Comparison of ENCODE assay signal across 9 mouse cellular contexts in genomic region chr2:121169173-121169572, GRCm38 (mm10). TPM values are rescaled to one million over a fixed set of nuclear protein-coding genes. Genes with fewer than 3 reads are reported as not detected.
DNase-seq lines count a peak whose midpoint lies in the region; ATAC-seq and TF ChIP-seq lines count a peak whose summit lies in the region.
"Had no signal": no experiment of that assay in that cellular context is flagged by ENCODE, and none has a peak within 500 bp of the region (broad histone marks: within the 10 kb centered on the region; RNA-seq: fewer than 3 reads in every experiment).

No protein-coding gene starts in this region.

- peak overlapping the region; percentile 85 for H3K4me2 ChIP-seq in kidney, embryonic 15.5 days
- H3K4me2 ChIP-seq in embryonic facial prominence, embryonic 13.5 days = peak overlapping the region; percentile 77
- peak overlapping the region; percentile 89 for H3K4me2 ChIP-seq in hindbrain, postnatal 0 days (ENCODE audit: low read depth, low read length)
- peak overlapping the region; percentile 83 for H3K4me2 ChIP-seq in midbrain, embryonic 16.5 days (ENCODE audit: low read length)

- peaks cover 31% of the 10 kb centered on the region for H3K4me1 ChIP-seq in kidney, embryonic 15.5 days
- peaks cover 28% of the 10 kb centered on the region for H3K4me1 ChIP-seq in embryonic facial prominence, embryonic 13.5 days
- H3K4me1 ChIP-seq in hindbrain, postnatal 0 days (ENCODE audit: insufficient read depth, low read length) = peaks cover 13% of the 10 kb centered on the region
- peaks cover 28% of the 10 kb centered on the region for H3K4me1 ChIP-seq in midbrain, embryonic 16.5 days (ENCODE audit: control insufficient read depth, insufficient read depth, low read length)

- no peaks in the 10 kb centered on the region for H3K9me3 ChIP-seq in kidney, embryonic 15.5 days (replicated peaks)
- H3K9me3 ChIP-seq in embryonic facial prominence, embryonic 13.5 days = no peaks in the 10 kb centered on the region
- H3K9me3 ChIP-seq in hindbrain, postnatal 0 days (ENCODE audit: low read length) = no peaks in the 10 kb centered on the region
- H3K9me3 ChIP-seq in midbrain, embryonic 16.5 days (replicated peaks; ENCODE audit: control insufficient read depth, low read length, poor library complexity, severe bottlenecking) = no peaks in the 10 kb centered on the region

- H3K27ac ChIP-seq in kidney, embryonic 15.5 days = no peak overlapping the region
- H3K27ac ChIP-seq in embryonic facial prominence, embryonic 13.5 days = no peak overlapping the region
- no peak overlapping the region for H3K27ac ChIP-seq in hindbrain, postnatal 0 days
- no peak overlapping the region for H3K27ac ChIP-seq in midbrain, embryonic 16.5 days (ENCODE audit: low read length)

- H3K27me3 ChIP-seq in kidney, embryonic 15.5 days = no peaks in the 10 kb centered on the region
- no peaks in the 10 kb centered on the region for H3K27me3 ChIP-seq in embryonic facial prominence, embryonic 13.5 days
- no peaks in the 10 kb centered on the region for H3K27me3 ChIP-seq in hindbrain, postnatal 0 days (ENCODE audit: insufficient read depth, low read length)
- no peaks in the 10 kb centered on the region for H3K27me3 ChIP-seq in midbrain, embryonic 16.5 days (ENCODE audit: control insufficient read depth, insufficient read depth, low read depth, low read length)

- H3K36me3 ChIP-seq in kidney, embryonic 15.5 days = peaks cover 36% of the 10 kb centered on the region
- peaks cover 34% of the 10 kb centered on the region for H3K36me3 ChIP-seq in embryonic facial prominence, embryonic 13.5 days
- peaks cover 13% of the 10 kb centered on the region for H3K36me3 ChIP-seq in hindbrain, postnatal 0 days (ENCODE audit: insufficient read depth, low read length)
- H3K36me3 ChIP-seq in midbrain, embryonic 16.5 days (ENCODE audit: control insufficient read depth, insufficient read depth, low read length) = peaks cover 8% of the 10 kb centered on the region

- ATAC-seq in kidney, embryonic 15.5 days (replicated peaks; ENCODE audit: low FRiP score) = no peak
- ATAC-seq in embryonic facial prominence, embryonic 13.5 days (ENCODE audit: insufficient number of reproducible peaks, insufficient read depth, low FRiP score, low TSS enrichment, low read depth) = no peak
- no peak for ATAC-seq in hindbrain, postnatal 0 days
- ATAC-seq in midbrain, embryonic 16.5 days = no peak

- H3K4me3 ChIP-seq in kidney, embryonic 15.5 days (replicated peaks) = peak overlapping the region; percentile 93
- peak overlapping the region; percentile 90 for H3K4me3 ChIP-seq in embryonic facial prominence, embryonic 13.5 days
- H3K4me3 ChIP-seq in hindbrain, postnatal 0 days (ENCODE audit: low read length) = peak overlapping the region; percentile 17; the same call in 1 of the 2 replicates
- H3K4me3 ChIP-seq in midbrain, embryonic 16.5 days (ENCODE audit: low read depth, low read length) = no peak overlapping the region

- peak overlapping the region; percentile 80; the same call in 1 of the 2 replicates for H3K9ac ChIP-seq in kidney, embryonic 15.5 days
- peak overlapping the region; percentile 88 for H3K9ac ChIP-seq in embryonic facial prominence, embryonic 13.5 days
- peak overlapping the region; percentile 33 for H3K9ac ChIP-seq in hindbrain, postnatal 0 days (replicated peaks; ENCODE audit: low read length)
- peak overlapping the region; percentile 37 for H3K9ac ChIP-seq in midbrain, embryonic 16.5 days (ENCODE audit: low read depth, low read length)

- no peak for TF ChIP-seq CTCF in hindbrain, postnatal 0 days (IDR thresholded peaks at IDR 0.05; ENCODE audit: low read depth)

- 40% methylated on average over 4 of the region's 4 CpGs for WGBS in kidney, embryonic 15.5 days
- WGBS in embryonic facial prominence, embryonic 13.5 days = 57% methylated on average over 4 of the region's 4 CpGs
- 46% methylated on average over 4 of the region's 4 CpGs for WGBS in hindbrain, postnatal 0 days
- WGBS in midbrain, embryonic 16.5 days = 67% methylated on average over 4 of the region's 4 CpGs

- no peak for DNase-seq in kidney, adult 8-10 months
- DNase-seq in hindbrain, postnatal 0 days (ENCODE audit: low spot score) = no peak
- no peak for DNase-seq in urinary bladder, postnatal 4 days (ENCODE audit: low spot score in 2 of 2)
- no peak for DNase-seq in layer of hippocampus, adult 11-12 months (ENCODE audit: low spot score)
- no peak for DNase-seq in adrenal gland, adult 2 months

RNA-seq across cellular contexts. Expression of gene Tubgcp4, which starts 1.3 kb away (rescaled TPM):
- 57.2 and 57.6 TPM in 2 replicates for polyA plus RNA-seq in kidney, embryonic 15.5 days (2015; fragmentation: Nextera tagmentation; extraction: Ambion mirVana)
- 68.0 and 71.4 TPM in 2 replicates for polyA plus RNA-seq in embryonic facial prominence, embryonic 13.5 days (2015; fragmentation: Nextera tagmentation; extraction: Ambion mirVana)
- 20.2 and 33.6 TPM in 2 replicates for total RNA-seq in hindbrain, postnatal 0 days (2014; rRNA removed)
- 26.1 and 27.6 TPM in 2 replicates for polyA plus RNA-seq in hindbrain, postnatal 0 days (2015; fragmentation: Nextera tagmentation; extraction: Ambion mirVana)
- 50.4 and 53.9 TPM in 2 replicates for polyA plus RNA-seq in midbrain, embryonic 16.5 days (2015; fragmentation: Nextera tagmentation; extraction: Ambion mirVana)
- total RNA-seq in adrenal gland, adult 2 months (2021) = 10 to 100 TPM; 38.6 to 42.4 TPM
- 28.4 and 42.1 TPM in 2 replicates for polyA plus RNA-seq in adrenal gland, adult 2 months (2012; rRNA removed)

RNA-seq across cellular contexts. Expression of gene Zscan29, which starts 1.8 kb away (rescaled TPM):
- 12.6 and 13.8 TPM in 2 replicates for polyA plus RNA-seq in kidney, embryonic 15.5 days (2015; fragmentation: Nextera tagmentation; extraction: Ambion mirVana)
- 11.1 and 11.9 TPM in 2 replicates for polyA plus RNA-seq in embryonic facial prominence, embryonic 13.5 days (2015; fragmentation: Nextera tagmentation; extraction: Ambion mirVana)
- total RNA-seq in hindbrain, postnatal 0 days (2014; rRNA removed) = 3.2 and 5.7 TPM in 2 replicates
- polyA plus RNA-seq in hindbrain, postnatal 0 days (2015; fragmentation: Nextera tagmentation; extraction: Ambion mirVana) = 5.3 and 5.5 TPM in 2 replicates
- polyA plus RNA-seq in midbrain, embryonic 16.5 days (2015; fragmentation: Nextera tagmentation; extraction: Ambion mirVana) = 6.8 and 7.0 TPM in 2 replicates
- total RNA-seq in adrenal gland, adult 2 months (2021) = 10 to 100 TPM; 13.5 to 19.6 TPM
- 2.6 and 3.1 TPM in 2 replicates for polyA plus RNA-seq in adrenal gland, adult 2 months (2012; rRNA removed)

RNA-seq across cellular contexts. Expression of gene Lcmt2, which starts 28.7 kb away (rescaled TPM):
- 22.8 and 24.5 TPM in 2 replicates for polyA plus RNA-seq in kidney, embryonic 15.5 days (2015; fragmentation: Nextera tagmentation; extraction: Ambion mirVana)
- 21.5 and 22.2 TPM in 2 replicates for polyA plus RNA-seq in embryonic facial prominence, embryonic 13.5 days (2015; fragmentation: Nextera tagmentation; extraction: Ambion mirVana)
- 9.6 and 10.1 TPM in 2 replicates for total RNA-seq in hindbrain, postnatal 0 days (2014; rRNA removed)
- 11.4 and 14.2 TPM in 2 replicates for polyA plus RNA-seq in hindbrain, postnatal 0 days (2015; fragmentation: Nextera tagmentation; extraction: Ambion mirVana)
- 20.3 and 20.4 TPM in 2 replicates for polyA plus RNA-seq in midbrain, embryonic 16.5 days (2015; fragmentation: Nextera tagmentation; extraction: Ambion mirVana)
- 10 to 100 TPM in 1 of 2 experiments, 1 to 10 TPM in 1; 7.0 to 11.8 TPM for total RNA-seq in adrenal gland, adult 2 months (2021)
- polyA plus RNA-seq in adrenal gland, adult 2 months (2012; rRNA removed) = 17.9 and 18.1 TPM in 2 replicates

RNA-seq across cellular contexts. Expression of gene Adal, which starts 28.9 kb away (rescaled TPM):
- 21.3 and 21.9 TPM in 2 replicates for polyA plus RNA-seq in kidney, embryonic 15.5 days (2015; fragmentation: Nextera tagmentation; extraction: Ambion mirVana)
- 20.3 and 22.9 TPM in 2 replicates for polyA plus RNA-seq in embryonic facial prominence, embryonic 13.5 days (2015; fragmentation: Nextera tagmentation; extraction: Ambion mirVana)
- 17.6 and 22.4 TPM in 2 replicates for total RNA-seq in hindbrain, postnatal 0 days (2014; rRNA removed)
- 18.0 and 18.4 TPM in 2 replicates for polyA plus RNA-seq in hindbrain, postnatal 0 days (2015; fragmentation: Nextera tagmentation; extraction: Ambion mirVana)
- 24.3 and 30.3 TPM in 2 replicates for polyA plus RNA-seq in midbrain, embryonic 16.5 days (2015; fragmentation: Nextera tagmentation; extraction: Ambion mirVana)
- 10 to 100 TPM; 19.1 to 20.6 TPM for total RNA-seq in adrenal gland, adult 2 months (2021)
- 11.7 and 12.8 TPM in 2 replicates for polyA plus RNA-seq in adrenal gland, adult 2 months (2012; rRNA removed)

RNA-seq across cellular contexts. Expression of gene Tgm7, which starts 59.6 kb away (rescaled TPM):
- polyA plus RNA-seq in kidney, embryonic 15.5 days (2015; fragmentation: Nextera tagmentation; extraction: Ambion mirVana) = 0.17 and 0.25 TPM in 2 replicates
- not detected in 2 replicates for polyA plus RNA-seq in embryonic facial prominence, embryonic 13.5 days (2015; fragmentation: Nextera tagmentation; extraction: Ambion mirVana)
- not detected in 2 replicates for total RNA-seq in hindbrain, postnatal 0 days (2014; rRNA removed)
- polyA plus RNA-seq in hindbrain, postnatal 0 days (2015; fragmentation: Nextera tagmentation; extraction: Ambion mirVana) = not detected in 2 replicates
- not detected in 2 replicates for polyA plus RNA-seq in midbrain, embryonic 16.5 days (2015; fragmentation: Nextera tagmentation; extraction: Ambion mirVana)
- total RNA-seq in adrenal gland, adult 2 months (2021) = not detected
- not detected in 2 replicates for polyA plus RNA-seq in adrenal gland, adult 2 months (2012; rRNA removed)
- polyA plus RNA-seq: liver, adult 2 months had no signal

Comparison
In these comparisons a context has a peak if more than half of its experiments do, and no peak if none do; other contexts are left out.
1. H3K9ac ChIP-seq: peak in every context shown above with its lines; median percentile 88 in embryonic facial prominence, embryonic 13.5 days; 80 in kidney, embryonic 15.5 days; 37 in midbrain, embryonic 16.5 days; 33 in hindbrain, postnatal 0 days.